12 mouse cellular contexts compared by ENCODE assay signal in the genomic region with DNA sequence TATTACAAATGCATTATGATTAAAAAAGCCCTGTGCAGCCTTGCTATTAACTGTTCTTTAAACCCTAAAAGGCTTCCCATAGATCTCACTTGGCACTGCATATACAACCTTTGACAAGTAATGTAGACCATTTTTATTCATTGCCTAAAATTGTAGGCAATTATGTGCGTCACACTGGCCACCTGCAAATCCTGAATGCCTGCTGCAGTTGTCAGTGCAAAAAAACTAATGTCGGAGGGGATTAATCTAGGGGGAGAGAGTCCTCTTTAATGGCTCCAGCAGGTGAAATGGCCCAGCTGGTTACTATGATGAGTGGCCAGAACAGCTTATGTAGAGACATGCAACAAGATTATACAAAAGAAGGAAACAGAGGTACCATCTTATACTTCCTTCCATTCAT.
"Had no signal": no experiment of that assay in that cellular context is flagged by ENCODE, and none has a peak within 500 bp of the region (broad histone marks: within the 10 kb centered on the region; RNA-seq: fewer than 3 reads in every experiment).

No protein-coding gene starts in this region.

- H3K4me2 ChIP-seq: intestine, embryonic 15.5 days; kidney, embryonic 15.5 days; limb, embryonic 15.5 days; liver, embryonic 12.5 days; lung, embryonic 15.5 days had no signal

- H3K9me3 ChIP-seq: intestine, embryonic 15.5 days; kidney, embryonic 15.5 days; limb, embryonic 15.5 days; liver, embryonic 12.5 days; lung, embryonic 15.5 days had no signal

- ATAC-seq: intestine, embryonic 15.5 days; liver, embryonic 12.5 days had no signal

- H3K4me1 ChIP-seq: limb, embryonic 15.5 days; liver, embryonic 12.5 days; lung, embryonic 15.5 days had no signal

- H3K27me3 ChIP-seq: intestine, embryonic 15.5 days; kidney, embryonic 15.5 days; limb, embryonic 15.5 days; liver, embryonic 12.5 days; lung, embryonic 15.5 days had no signal

- H3K36me3 ChIP-seq: intestine, embryonic 15.5 days; kidney, embryonic 15.5 days; lung, embryonic 15.5 days had no signal

- H3K9ac ChIP-seq: intestine, embryonic 15.5 days; kidney, embryonic 15.5 days; limb, embryonic 15.5 days; liver, embryonic 12.5 days; lung, embryonic 15.5 days had no signal

- H3K27ac ChIP-seq: intestine, embryonic 15.5 days; kidney, embryonic 15.5 days; limb, embryonic 15.5 days; liver, embryonic 12.5 days; lung, embryonic 15.5 days; stomach, postnatal 0 days had no signal

- DNase-seq: kidney, adult 2 months; kidney, postnatal 25 days; layer of hippocampus, postnatal 36 days; lung, postnatal 14 days; thymus, adult 2 months; thymus, postnatal 25 days had no signal

- H3K4me3 ChIP-seq: intestine, embryonic 15.5 days; kidney, embryonic 15.5 days; limb, embryonic 15.5 days; liver, embryonic 12.5 days; lung, embryonic 15.5 days had no signal
